Mouse (Mus musculus): Measurements from ENCODE around the gene Hist1h3b. TPM values are rescaled to one million over a fixed set of nuclear protein-coding genes. Genes with fewer than 3 reads are reported as not detected.
"Not testable (repeated sequence)": the region's sequence is repeated elsewhere in the genome, so short reads cannot be mapped to it uniquely, and the experiment has no call there.

Hist1h3b gene
- total RNA-seq, 2 experiments from 2014 or later: 7.6 to 9.4 TPM

DNA sequence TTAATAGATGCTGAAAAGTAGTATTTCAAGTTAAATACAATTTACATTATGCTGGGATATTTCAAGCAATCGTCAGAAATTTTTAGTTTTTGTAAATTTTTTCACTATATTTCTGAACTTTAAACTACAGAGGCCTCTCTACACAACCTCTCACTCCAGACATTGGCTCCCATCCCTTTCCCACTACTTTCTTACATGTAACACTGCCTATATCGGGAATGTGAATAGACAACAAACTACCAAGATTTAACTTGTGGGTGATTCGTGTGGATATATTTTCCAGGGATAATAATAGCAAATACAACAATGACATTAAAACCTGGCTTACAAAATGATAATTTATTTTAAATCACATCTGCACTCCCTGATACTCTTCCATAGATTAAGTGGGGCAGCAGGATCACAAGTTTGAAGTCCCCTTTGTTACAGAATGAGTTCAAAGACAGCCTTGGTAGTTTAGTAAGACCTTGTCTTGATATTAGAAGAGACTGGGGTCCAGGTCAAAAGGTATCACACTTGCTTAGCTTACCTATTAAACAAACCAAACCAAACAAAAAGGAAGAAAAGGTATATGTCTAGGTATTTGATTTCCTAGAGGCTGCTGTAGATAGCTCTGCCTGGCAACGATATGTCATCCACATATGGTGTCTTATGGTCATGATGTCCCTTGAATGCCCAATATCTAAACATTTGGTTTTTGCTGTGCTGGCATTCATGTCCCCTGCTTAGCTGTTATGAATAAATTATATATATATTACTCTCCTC, 1.4 kb downstream of the Hist1h3b start:
- DNase-seq (ENCODE audit: low spot score in 2 of 2): no peak

DNA sequence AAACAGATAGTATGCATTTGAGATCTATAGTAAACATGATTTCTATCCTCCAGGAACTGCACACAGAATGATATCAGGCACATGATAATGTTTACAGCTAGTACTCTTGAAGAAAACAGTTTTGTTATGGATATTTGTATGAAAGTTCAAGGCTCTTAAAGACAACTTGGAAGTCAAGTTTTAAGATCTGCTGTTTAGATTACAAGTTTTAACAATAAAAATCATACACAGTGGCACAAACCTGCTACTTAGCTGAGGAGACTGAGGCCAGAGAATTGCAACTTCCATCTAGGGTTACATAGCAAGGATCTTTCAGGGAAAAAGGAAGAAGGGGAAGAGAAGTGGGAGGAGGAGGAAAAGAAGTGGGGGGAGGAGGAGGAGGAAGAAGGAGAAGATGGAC, 2.9 kb downstream of the Hist1h3b start:
- no peak for DNase-seq (ENCODE audit: low spot score in 2 of 2)

DNA sequence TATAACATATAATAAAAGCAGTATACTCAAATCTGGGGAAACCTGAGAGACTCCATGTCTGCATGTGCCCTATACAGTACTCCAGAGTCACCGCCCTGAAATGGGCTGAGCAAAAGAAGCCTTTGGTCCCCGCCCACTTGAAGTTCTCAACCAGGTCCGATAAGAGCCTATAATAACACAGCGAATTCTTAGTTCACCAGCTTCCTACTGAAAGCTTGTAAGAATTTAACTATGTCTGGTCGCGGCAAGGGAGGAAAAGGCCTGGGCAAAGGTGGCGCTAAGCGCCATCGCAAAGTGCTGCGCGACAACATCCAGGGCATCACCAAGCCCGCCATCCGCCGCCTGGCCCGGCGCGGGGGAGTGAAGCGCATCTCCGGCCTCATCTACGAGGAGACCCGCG, 4.7 kb downstream of the Hist1h3b start, which contains the start of gene Hist1h4b:
Hist1h4b (plus strand) TSS at position 224 of the 400 bp plus-strand sequence.
- DNase-seq (ENCODE audit: low spot score in 2 of 2): peak; percentile 84 to 95

DNA sequence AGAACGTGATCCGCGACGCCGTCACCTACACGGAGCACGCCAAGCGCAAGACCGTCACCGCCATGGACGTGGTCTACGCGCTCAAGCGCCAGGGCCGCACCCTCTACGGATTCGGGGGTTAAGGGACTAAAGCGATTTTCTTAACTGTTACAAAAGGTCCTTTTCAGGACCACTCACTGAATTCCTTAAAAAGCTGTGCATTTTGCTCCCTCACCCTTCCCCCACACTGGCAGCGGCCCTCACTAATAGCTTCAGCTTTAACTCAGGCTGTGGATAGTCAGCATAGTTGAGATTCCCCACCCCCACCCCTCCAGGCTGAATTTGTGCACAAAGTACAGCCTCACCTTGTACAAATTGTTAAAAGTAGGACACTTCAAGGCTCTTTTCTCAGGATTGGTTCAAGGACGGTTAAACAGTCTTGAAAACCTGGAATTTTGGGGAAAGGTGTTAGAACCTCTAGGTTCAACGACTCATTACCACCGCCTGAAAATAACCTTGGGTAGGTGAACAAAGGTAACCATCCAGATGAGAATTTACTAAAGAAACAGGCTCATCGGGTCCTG, 5.2 kb downstream of the Hist1h3b start:
- DNase-seq (ENCODE audit: low spot score in 2 of 2): no peak

DNA sequence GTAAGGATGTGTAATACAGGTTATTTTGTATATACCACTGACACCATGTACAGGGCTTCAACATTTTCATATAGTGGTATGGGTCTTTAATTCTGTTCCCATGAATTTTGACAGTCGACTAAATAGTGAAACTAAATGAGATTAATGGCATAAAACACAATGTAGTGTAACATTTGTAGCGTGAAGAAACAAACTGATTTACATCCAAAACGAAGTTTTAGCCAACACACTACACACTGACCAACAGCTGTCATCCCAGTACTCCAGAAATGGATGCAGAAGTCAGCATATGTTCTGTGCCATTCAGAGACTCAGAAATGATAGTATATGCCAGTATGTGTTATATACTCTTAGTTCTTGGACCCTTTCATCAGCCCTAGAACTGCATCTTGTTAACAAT, 5.9 kb downstream of the Hist1h3b start:
- no peak for DNase-seq (ENCODE audit: low spot score in 2 of 2)

DNA sequence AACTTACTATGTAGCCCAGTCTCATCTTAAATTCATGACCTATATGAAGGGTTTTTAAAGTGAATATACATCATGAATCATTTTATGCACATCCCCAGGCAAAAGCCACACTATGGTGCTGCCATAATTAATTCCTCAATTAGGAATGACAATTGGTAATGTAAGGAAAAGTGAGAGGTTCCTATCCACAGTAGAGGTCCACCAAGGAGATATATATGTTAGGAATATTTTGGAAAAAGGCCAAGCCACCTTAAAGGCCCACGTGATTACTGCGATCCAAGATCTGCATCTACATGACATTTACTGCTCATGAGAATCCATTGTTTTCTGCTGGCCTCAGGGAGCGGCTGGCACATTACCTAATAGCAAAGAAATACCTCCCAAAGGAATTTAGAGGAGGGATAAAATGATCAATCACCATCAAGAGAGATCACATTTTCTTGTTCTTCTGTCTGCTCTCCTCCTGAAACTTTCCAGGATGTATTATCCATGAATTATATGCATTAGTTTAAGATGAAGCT, 7.2 kb downstream of the Hist1h3b start:
- DNase-seq (ENCODE audit: low spot score in 2 of 2): no peak

DNA sequence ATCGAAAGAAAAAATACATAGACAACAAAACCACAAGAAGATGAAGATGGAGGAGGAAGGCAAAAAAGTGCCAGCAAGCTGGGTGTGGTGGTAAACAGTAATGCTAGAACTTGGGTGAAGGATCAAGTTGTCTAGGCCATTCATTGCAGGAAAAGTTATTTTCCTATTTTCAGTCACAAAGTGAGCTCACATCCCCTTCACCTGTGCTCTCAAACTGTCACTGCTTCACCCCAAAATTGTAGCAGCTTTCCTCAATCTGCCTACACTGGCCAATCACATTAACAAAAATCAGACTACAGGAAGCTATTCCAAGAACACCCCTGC, 7.8 kb downstream of the Hist1h3b start:
- no peak for DNase-seq (ENCODE audit: low spot score in 2 of 2)

DNA sequence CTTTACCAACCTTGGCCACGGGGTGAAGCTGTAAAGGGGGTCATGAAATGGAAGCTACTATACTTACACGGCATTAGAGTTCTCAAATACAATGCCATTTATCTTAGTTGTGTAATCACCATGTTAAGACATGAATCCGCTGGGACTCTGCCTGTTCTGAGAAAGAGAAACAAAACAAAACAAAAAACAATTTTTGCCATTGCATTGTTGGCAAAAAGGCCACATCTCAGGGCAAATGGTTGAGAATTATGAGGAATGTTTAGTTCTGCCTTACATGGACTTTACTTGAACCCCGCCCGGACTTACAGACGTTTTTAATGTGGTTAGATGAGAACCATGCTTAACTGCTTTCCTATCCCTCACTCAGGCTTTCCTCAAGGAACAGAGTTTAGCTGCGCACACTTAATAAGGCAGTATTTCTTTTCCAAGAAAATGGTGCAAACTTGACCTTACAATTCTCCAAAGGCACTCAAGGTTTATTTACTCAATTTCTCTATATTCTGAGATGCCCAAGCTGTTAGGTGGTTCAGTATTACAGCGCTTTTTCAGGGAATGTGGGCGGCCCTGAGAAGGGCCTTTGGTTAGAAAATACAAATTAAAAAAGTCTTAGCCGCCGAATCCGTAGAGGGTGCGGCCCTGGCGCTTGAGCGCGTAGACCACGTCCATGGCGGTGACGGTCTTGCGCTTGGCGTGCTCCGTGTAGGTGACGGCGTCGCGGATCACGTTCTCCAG, 8.3 kb downstream of the Hist1h3b start:
- DNase-seq (ENCODE audit: low spot score in 2 of 2): peak in 1 of 2 experiments; percentile 28

DNA sequence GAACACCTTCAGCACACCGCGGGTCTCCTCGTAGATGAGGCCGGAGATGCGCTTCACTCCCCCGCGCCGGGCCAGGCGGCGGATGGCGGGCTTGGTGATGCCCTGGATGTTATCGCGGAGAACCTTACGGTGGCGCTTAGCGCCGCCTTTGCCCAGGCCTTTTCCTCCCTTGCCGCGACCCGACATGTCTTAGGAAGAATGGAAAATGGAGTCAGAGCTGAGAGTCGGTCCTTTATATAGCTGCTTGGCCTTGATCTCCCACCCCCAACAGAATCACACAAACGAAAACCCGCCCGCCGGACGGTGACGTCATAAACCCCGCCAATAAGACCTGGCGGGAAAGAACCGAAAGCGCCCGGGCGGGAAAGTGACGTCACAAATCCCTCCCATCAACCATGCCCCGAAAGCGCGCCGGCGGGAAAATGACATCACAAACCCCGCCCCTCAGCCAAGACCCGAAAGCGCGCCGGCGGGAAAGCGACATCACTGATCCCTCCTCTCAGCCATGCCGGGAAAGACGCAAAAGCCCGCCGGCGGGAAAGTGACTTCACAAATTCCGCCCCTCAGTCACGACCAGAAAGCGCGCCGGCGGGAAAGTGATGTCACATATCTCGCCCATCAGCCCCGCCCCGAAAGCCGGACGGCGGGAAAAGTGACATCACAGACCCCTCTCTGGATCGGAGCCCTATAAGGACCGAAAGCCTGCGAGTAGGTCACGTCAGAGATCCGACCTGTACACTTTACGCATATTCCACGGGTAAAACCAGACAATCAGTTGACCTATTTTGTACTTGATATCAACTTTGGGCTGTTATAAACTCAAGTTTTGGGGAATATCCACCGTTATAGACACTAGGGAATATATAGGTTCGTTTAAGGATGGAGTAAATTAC, 9.2 kb downstream of the Hist1h3b start, which contains the start of gene Hist1h4a:
Hist1h4a (minus strand) TSS at position 259 of the 893 bp plus-strand sequence.
- peak; percentile 97 to 98 for DNase-seq (ENCODE audit: low spot score in 2 of 2)

DNA sequence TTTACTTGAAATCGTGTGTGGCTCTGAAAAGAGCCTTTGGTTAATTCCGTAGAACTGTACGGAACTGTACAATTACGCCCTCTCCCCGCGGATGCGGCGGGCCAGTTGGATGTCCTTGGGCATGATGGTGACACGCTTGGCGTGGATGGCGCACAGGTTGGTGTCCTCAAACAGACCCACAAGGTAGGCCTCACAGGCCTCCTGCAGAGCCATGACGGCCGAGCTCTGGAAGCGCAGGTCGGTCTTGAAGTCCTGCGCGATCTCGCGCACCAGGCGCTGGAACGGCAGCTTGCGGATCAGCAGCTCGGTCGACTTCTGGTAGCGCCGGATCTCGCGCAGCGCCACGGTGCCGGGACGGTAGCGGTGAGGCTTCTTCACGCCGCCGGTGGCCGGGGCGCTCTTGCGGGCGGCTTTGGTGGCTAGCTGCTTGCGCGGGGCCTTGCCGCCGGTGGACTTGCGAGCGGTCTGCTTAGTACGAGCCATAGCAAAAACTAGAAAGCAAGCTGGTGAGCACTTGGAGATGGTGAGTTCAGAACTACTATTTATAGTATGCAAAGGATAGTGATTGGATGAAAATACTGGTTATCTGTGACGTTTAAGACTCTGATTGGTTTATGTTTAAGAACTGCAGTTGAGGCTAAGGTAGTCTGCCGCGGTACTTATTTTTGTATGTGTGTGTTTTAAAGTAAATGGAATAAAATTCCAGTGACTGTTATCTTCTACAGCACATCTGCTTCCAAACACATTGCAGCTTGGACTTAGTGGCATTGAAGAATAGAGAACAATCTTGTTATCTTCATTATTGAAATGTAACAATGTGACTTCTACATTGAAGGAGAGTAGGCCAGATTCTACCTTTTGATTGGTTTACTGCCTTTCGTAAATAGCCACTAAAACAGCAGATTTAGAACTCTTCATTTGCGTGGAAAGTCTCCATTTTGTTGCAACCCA, 10.1 kb downstream of the Hist1h3b start, which contains the start of gene Hist1h3a:
Hist1h3a (minus strand) TSS at position 516 of the 951 bp plus-strand sequence.
- DNase-seq (ENCODE audit: low spot score in 2 of 2): peak in 1 of 2 experiments; percentile 85

DNA sequence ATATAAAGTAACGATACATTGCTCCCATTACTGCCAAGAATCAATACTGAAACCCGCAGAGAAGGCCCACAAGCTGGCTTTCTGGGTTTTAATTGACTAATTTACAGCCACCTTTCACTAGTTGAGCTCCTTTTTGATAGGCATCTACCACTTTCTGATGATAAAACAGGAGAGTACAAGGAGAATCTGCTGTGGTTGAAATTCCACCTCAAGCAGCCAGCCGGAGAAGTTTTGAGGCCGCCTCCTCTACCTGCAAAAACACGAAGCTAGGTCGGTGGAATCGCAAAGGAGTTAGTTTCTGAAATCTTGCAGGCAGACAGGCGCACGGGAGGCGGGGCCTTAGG, 11.1 kb downstream of the Hist1h3b start:
- DNase-seq (ENCODE audit: low spot score in 2 of 2): no peak

DNA sequence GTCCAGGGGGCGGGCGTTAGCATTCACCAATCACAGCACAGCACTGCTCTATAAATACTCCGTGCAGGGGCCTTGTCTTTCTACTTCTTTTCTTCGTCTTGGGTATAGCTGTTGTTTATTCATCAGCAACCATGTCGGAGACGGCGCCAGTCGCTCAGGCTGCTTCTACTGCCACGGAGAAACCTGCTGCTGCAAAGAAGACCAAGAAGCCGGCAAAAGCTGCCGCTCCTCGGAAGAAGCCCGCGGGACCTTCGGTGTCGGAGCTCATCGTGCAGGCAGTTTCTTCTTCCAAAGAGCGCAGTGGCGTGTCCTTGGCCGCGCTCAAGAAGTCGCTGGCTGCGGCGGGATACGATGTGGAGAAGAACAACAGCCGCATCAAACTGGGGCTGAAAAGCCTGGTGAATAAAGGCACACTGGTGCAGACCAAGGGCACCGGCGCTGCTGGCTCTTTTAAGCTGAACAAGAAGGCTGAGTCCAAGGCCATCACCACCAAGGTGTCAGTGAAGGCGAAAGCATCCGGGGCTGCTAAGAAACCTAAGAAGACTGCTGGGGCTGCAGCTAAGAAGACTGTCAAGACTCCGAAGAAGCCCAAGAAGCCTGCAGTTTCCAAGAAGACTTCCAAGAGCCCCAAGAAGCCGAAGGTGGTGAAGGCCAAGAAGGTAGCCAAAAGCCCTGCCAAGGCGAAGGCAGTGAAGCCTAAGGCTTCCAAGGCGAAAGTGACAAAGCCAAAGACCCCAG, 11.7 kb downstream of the Hist1h3b start, which contains the start of gene Hist1h1a:
Hist1h1a (plus strand) TSS at position 81 of the 738 bp plus-strand sequence.
- DNase-seq (ENCODE audit: low spot score in 2 of 2): peak; percentile 63 to 84

DNA sequence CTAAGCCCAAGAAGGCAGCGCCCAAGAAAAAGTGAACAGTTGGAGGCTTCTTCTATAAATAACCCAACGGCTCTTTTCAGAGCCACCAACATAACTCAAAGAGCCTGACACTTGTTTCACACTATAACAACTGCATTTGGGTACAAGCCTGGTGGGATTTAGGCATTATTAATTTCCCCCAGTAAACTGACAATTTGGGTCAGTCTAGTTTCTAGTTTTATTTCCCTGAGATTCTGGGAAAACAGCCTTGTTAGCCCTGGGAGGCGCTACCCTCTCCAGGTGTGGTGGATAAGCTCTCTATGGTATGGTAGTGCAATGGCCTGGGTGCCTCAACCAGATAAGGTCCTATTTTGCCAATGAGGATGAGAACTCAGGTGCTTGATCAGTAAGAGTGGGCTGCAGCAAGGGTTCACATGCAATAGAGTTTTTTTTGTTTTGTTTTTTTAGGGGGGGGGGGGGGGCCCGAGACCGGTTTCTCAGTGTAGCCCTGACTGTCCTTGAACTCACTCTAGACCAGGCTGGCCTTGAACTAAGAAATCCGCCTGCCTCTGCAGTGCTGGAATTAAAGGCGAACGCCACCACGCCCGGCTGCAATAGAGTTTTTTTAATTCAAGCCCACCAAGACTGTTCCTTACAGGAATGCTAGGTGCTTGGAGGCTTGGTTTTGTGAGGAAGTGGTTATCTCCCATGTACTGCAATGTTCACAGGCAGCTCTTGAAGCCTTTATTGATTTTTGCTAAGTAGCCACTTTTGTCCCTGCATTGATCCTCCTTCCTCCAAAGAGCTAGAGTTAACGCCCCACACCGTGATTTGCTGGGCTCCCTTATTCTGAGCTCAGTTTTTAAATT, 12.5 kb downstream of the Hist1h3b start:
- no peak for DNase-seq (ENCODE audit: low spot score in 2 of 2)

DNA sequence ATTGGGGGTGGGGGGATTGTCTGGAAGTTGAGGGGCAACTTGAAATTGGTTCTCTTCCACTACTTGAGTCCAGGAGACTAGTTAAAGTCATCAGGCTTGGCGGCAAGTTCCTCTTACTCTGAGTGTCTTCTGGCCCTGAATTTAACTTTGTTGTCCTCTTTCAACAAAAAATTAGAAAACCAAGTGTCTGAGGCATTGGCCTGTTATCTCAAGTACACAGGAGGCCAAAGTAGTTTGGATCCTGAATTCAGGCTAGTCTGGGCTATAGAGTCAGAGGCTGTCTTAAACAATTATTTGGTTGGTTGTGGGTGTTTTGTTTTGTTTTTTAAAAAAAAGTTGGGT, 13.1 kb downstream of the Hist1h3b start:
- DNase-seq (ENCODE audit: low spot score in 2 of 2): no peak

DNA sequence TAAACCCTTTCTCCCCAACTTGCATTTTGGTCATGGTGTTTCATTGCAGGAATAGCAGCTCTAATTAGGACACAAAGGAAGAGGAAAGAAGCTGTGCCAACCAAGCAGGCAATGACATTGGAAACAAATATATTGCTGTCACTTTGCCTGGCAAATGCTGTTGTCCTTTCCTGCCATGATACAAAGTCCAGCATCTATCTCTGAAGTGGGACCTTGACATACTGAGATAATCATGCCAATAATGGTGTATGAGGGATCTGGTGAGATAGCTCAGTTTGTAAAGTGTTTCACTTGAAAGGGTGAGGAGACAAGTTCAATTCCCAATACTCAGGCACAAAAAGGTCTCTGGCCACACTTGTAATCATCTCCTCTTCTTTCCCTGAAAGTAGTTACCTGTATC, 14.7 kb downstream of the Hist1h3b start:
- DNase-seq (ENCODE audit: low spot score in 2 of 2): no peak

DNA sequence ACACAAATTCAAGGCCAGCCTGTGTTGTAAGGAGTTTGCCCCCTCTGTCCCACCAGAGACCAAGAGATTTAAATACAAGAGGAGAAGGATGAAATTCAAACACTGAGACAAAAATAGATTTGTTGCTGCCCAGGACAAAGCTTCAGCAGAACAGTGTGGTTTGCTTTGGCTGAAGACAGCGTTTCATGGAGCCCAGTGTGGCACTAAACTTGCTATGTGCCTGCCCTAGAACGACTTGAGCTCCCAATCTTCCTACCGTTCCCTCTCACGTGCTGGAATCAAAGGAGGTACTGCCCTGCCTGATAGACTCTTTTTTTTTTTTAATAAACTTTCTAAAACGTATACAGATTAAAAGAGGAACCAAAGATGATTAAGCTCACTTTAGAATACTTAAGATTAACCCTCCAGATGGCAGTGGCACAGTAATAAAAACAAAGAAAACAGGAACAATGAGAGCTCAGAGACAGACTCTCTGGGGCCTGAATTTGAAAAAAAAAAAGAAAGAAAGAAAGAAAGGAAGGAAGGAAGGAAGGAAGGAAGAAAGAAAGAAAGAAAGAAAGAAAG, 16.8 kb downstream of the Hist1h3b start:
- DNase-seq (ENCODE audit: low spot score in 2 of 2): no peak

DNA sequence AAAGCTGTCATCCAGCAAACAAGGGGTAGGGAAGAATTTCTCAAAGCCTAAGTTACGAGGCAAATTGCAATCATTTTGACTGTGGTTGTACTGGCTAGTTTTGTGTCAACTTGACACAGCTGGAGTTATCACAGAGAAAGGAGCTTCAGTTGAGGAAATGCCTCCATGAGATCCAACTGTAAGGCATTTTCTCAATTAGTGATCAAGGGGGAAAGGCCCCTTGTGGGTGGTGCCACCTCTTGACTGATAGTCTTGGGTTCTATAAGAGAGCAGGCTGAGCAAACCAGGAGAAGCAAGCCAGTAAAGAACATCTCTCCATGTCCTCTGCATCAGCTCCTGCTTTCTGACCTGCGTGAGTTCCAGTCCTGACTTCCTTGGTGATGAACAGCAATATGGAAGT, 17.5 kb downstream of the Hist1h3b start, which contains the start of gene Trim38:
Trim38 (plus strand) TSS at position 301 of the 400 bp plus-strand sequence.
- not testable (repeated sequence) for DNase-seq (ENCODE audit: low spot score in 2 of 2)
